Mouse (Mus musculus): ENCODE results near the gene Nasp.
"Not testable (repeated sequence)": the region's sequence is repeated elsewhere in the genome, so short reads cannot be mapped to it uniquely, and the experiment has no call there.

The Nasp gene

DNA sequence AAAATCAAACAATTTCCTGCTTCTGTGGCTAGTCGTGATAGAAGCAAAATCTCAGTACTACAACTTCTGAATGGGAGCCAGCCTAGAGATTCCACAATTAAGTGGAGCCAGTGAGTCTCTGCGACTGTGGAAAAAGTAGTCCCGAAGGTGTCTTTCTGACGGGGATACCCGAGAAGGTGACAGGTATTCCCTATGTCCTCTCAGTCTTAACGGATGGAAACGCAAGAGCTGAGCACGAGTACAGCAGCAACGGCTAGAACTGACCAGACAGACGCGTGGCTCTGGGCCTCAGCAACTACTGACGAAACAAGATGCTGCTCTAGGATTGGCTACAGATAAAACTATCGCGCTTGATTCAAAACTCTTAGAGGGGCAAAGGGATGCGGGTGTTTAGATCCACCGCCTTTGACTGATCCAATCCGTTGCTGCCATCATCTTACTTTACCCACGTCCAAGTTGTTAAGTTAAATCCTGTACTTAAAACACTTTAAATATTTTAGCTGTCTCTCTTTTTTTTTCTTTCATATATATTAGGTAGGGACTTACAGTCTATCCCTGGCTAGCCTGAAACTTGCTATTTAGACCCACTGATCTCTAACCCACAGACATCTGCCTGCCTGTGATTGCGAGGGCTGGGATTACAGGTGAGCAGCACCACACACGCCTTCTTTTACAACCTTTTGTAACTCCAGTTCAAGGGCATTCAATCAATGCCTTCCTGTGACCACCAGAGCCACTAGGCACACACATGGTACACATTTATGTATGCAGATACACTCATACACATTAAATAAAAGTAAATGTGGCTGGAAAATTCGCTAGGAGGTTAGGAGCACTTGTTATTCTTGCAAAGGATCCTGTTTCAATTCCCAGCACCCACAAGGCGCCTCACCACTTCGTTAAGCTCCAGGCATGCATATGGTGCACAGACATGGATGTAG, at the start of gene Nasp:
Gene Nasp, minus strand, starts transcription at position 220 of the 941 bp plus-strand sequence.
- DNase-seq, result peak; percentile 60

DNA sequence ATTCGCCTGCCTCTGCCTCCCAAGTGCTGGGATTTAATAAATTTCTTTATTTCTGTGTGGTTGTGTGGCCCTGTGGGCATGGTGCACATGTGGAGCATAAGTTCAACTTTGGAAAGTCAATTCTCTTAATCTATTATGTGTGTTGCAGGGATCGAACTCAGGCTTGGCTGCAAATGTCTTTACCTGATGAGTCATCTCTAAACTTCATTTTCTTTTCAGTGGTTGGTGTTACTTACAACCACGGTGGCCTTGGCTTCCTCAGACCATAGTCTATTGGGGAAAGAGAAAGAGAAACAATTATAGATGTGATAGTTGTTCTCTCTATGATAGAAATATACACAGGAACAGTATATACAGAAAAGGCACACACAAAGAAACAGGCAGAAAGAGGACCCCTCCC, 48.3 kb upstream of the Nasp start:
- DNase-seq, result no peak

DNA sequence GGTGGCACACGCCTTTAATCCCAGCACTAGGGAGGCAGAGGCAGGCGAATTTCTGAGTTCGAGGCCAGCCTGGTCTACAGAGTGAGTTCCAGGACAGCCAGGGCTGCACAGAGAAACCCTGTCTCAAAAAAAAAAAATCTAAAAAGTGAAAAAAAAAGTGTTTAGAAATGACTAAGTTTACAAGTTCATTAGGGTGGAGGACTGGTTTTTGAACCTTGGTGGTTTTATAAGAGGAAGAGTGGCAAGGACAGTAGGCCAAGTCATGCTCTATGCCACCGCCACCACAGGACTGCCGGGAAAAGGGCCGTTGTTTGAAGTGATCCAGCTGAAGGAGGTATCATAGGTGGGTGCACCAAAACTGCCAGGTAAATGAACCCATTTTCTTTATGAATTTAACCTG, 47.0 kb upstream of the Nasp start:
- DNase-seq, result not testable (repeated sequence)

DNA sequence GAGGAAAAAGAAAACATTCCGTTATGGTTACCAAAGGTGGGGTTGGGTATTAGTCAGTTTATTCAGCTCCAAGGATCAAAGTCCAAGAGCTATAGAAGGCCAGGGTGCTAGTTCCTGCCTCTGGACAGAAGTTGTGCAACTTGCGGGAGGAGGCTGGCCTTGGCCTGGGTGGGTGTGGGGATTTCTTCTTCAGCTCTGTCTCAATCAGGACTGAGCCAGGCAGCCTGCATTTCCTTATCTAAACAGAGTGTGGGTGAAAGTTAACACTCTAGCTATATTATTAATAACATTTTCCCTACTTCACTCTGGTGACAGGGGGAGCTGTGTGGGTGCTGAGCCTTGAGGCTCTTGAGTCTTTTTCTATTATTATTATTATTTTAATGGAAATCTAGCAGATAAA, 45.0 kb upstream of the Nasp start:
- no peak for DNase-seq

DNA sequence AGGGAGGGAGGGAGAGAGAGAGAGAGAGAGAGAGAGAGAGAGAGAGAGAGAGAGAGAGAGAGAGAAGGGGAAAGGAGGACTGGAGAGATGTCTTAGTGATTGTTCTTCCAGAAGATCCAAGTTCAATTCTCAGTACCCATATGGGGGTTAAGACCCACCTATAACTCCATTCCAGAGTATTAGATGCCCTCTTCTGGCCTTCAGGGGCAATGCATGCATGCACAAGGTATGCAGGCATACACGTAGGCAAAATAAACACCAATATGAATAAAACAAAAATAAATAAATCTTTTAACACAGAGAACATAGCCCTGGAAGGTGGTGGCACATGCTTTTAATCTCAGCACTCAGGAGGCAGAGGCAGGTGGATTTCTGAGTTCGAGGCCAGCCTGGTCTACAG, 41.5 kb upstream of the Nasp start:
- no peak for DNase-seq

DNA sequence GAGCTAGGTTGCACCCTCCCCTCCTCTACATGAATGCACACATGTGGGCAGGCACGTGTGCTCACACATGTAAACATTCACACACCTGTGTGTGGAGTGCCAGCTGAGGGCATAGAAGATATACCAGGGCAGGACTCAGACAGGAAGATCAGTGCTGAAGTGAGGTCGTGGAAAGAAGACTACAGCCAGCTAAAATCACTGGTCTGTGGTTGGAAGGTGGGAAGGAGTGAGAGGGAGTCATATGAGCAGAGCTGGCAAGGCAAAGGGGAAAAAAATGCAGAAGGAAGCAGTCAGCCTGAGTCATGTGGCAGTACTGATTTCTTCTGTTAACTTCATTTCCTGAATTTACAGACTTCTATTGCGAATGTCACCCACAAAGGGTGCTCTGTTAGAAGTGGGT, 40.4 kb upstream of the Nasp start:
- DNase-seq, result no peak

DNA sequence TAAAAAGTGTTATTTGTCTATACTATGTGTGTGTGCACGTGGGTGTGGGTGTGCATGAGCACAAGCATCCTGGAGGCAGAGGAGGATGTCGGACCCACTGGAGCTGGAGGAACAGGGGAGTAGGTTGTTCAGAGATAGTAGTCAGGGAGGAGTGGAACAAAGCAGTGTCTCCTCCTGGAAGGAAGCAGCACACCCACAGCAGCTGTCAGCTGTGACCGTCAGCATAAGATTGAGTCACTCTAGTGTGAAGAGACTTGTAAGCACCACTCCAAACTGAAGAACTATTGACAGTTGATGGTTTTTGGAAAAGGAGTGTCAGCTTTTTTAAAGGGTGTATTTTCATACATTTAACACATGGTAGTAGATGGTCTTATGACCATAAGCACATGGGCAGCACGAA, 38.9 kb upstream of the Nasp start:
- DNase-seq, result no peak

DNA sequence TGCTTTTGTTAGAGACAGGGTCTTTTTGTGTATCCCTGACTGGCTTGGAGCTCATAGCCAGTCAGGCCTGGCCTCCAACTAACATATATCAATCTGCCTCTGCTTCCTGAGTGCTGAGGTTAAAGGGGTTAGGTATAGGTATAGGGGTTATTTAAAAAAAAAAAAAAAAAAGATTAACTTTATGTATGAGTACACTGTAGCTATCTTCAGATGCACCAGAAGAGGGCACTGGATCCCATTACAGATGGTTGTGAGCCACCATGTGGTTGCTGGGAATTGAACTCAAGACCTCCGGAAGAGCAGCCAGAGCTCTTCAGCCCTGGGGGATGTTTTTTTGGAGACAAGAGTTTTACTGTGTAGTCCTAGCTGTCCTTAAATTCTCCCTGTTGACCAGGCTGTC, 34.3 kb upstream of the Nasp start:
- no peak for DNase-seq

DNA sequence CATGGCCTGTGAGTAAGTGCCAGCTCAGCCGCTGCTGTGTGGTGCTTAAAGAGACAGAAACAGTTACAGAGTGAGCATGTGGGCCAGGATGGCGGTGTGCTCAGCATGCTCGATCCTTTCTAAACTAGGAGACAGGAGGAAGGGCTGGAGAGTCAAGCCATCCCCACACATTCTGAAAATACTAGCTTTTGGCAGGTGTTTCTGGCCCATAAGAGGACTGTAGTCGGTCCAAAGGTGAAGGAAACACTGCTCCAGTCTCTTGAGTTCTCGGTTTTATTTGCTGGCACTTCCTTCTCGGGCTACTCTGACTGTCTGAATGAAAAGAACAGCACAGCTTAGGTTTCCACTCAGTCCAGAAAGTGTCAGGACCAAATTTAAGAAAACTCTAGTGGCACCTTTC, 33.1 kb upstream of the Nasp start:
- DNase-seq, result no peak

DNA sequence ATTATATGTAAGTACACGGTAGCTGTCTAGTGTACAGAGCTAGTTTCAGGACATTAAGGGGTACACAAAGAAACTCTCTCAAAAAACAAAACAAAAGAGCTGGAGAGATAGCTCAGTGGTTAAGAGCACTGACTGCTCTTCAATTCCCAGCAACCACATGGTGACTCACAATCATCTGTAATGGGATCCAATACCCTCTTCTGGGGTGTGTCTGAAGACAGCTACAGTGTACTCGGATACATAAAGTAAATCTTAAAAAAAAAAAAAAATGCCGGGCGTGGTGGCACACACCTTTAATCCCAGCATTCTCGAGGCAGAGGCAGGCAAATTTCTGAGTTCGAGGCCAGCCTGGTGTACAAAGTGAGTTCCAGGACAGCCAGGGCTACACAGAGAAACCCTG, 32.2 kb upstream of the Nasp start:
- DNase-seq, result not testable (repeated sequence)

DNA sequence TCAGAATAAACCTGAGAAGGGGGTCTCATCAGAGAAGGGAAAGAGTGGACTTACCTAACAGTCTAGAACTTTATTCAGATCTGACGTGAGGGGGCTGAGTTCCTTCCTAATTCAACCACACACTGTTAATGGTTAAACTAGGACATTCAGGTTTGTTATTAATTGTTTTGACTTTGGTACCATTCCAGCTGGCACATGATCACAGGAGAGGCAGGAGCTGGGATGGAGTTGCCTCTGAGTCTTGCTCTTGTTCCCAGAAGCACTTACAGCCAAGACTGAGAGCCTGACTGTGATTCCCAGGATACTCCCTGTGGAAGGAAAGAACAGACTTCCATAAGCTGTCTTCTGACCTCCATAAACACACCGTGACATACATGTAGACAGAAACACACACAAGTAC, 31.7 kb upstream of the Nasp start:
- DNase-seq, result no peak

DNA sequence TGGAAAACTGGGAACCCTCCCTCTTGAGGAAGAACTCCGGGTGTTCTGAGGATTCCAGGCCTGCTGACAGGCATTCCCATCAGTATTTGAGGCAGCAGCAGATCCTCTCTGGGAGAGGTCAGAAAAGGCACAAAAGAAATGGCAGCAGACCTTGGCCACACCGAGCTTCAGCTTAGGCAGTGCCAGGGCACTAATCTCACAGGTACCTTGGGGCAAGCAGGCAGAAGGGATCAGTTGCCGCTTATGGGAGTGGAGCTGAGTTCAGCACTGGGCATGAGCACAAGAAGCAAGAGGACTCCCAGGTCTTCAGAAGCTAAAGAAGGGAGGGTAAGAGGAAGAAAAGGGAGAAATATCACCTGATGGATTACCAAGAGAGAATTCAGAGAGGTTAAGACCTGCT, 30.2 kb upstream of the Nasp start:
- DNase-seq, result no peak

DNA sequence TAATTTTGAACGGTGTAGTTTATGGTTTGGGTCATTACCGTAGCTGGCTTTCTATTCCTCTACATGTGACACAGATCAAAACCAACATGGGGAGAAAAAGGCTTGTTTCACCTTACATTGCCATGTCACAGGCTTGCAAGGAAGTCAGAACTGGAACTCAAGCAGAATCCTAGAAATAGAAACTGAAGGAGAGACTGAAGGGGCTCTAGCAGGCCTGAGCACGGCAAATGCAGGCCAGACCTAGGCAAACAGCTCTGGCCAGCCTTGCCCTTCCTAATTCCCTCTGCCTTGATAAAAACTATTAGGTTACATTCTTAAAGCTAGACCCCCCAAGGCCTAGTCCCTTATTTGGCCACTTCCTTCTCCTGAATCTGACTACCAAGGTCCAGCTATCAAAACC, 27.9 kb upstream of the Nasp start:
- DNase-seq, result no peak

DNA sequence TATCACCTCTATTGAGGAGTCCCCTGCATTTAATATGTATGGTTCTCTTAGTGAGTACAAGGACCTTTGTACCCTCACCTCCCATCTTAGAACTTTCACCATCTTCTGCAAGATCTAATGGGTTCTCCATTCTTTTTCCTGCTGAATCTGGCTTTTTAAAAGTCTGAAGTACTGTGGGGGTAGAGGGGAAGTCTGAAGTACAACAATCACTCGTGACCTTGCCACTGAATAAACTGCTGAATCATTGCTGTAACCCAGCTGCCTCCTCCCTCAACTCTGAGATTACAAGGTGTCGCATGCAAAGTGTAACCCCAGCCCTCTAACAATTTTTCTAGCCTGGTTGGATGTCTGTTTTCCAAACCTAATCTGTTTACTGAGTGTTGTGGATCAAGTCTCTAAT, 27.4 kb upstream of the Nasp start:
- no peak for DNase-seq

DNA sequence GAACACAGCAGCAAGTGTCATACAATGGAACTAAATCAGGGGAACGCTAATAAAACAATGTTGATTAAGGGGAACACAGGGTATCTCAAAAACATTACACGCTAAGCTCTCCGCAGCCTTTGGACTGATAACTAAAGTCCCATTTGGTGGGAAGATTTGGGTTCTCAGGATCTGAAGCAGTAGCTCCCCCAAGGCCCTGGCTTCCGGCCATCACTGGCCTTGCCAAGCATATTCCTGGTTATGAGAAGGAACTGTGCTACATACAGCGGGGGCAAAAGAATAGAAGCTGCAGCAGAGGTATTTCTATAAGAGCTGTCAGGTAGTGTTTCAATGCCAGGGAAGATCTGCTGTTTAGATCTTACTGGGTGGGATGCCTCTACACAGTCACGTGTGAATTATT, 25.5 kb upstream of the Nasp start:
- DNase-seq, result no peak

DNA sequence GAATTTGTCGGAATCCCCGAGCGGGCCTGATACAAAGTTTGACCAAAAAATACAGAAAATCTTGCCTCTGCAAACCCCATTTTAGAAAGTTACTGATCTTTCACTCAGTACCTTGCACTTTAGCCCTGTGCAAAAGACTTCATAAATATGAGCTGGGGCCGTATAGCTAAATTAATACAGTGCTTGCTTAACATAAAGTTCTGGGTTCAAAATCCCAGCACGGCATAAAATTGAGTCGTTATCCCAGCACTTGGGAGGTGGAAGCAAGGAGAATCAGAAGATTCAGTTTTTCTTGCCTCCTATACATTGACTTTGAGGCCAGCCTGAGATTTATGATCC, 24.0 kb upstream of the Nasp start:
- DNase-seq, result no peak

DNA sequence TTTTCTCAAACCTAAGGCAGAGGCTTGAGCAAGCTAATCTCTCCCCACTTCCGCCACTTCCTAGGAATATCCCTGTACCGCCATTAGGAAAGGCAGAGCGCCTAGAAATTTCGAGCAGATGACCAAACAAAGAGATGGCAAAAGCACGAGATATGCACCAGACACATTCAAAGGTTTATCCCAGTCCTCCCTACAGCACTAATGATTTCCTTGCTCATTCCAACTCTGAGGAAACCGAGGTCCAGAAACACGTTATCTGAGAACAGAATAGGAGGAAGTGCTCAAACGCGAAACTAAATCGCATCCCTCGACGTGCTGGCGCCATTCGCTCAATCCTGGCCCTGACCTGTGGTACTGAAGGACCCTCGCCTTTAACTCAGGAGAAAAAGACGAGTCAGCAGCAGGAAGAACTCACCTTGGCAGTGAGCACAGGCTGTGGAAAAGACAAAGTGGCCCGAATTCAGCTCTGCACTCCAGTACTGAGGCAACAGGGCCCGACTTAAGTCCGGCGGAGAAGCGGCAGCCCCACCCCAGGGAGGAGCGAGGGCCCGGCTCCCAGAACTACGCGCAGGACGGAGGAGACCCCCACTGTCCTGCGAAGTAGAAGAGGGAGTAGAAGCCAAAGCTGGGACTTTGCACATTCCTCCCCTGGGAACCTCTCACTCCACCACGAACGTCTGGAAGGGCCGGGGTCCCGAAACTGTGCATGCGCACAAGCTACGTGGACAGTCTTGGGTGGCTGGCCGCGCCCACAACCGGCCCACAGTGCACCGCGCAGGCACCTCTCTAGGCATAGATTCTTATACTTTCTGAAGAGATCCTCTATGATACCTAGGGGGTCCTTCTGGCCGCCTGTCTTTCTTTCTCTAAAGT, 23.4 kb upstream of the Nasp start, which contains the start of gene Akr1a1:
Gene Akr1a1, minus strand, starts transcription at position 757 of the 873 bp plus-strand sequence.
- peak; percentile 89 for DNase-seq

DNA sequence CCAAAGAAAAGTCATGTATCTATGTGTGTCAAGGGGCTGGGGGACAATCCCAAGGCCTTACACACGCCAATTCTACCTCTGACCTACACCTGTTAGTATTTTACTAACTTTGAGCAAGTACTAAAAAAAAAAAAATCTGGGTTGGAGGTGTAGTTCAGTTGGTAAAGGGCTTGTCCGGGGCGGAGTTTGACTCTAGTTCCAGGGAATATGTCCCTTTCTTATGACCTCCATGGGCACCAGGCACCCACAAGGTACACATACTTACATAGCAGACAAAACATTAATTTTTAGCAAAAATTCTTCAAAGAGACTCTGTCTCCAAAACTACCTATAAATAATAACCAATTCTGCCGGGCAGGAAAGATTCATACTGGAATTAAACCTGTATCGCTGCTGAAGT, 22.6 kb upstream of the Nasp start:
- DNase-seq, result no peak

DNA sequence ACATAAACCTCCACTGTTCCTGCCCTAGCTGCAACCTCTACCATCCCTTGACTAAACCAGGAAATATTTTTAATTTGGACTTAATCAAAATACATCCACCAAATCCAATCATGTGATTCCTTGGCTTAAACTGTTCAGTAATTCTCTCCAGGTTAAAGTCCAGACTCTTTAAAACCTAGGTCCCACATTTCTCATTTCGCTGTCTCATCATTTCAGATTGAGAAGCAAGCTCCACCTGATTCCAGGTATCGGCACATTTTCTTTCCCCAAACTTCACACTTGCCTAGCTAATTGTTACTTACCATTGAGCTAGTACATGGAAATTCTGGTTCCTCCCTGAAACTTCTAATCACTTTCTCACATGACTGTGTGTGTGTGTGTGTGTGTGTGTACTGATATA, 21.7 kb upstream of the Nasp start:
- no peak for DNase-seq

DNA sequence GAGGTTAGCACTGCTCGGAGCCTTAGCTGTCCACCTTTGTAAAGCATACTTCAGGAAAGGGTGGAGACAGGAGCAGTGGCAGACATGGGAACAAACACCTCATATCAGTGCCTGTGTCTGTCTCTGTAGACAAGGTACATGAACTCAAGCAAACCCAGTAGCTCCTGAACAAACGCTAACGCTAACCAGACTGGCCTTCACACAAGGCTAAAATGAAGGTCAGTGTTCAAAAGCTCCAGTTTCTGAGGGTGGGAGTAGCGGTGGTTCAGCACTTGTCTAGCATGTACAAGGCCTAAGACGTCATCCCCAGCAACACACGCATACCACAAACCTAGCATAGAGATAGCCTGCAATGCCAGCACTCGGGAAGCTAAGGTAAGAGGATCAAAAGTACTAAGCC, 17.9 kb upstream of the Nasp start:
- no peak for DNase-seq

DNA sequence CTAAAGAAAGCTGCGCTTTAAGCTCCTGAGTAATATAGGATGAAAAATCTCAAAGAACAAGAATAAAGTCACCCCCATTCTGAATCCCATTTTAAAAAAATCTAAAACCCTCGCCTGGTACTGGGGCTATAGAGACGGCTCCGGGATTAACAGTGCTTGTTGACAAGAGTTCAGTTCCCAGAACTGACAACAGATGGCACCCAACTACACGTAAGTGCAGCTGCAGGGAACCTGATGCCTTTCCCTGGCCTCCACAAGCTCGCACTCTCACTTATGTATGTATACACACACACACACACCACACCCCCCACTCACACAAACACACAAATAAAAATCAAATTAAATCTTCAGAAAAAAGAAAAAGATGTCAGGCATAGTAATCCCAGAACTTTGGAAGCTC, 16.6 kb upstream of the Nasp start:
- peak; percentile 12 for DNase-seq

DNA sequence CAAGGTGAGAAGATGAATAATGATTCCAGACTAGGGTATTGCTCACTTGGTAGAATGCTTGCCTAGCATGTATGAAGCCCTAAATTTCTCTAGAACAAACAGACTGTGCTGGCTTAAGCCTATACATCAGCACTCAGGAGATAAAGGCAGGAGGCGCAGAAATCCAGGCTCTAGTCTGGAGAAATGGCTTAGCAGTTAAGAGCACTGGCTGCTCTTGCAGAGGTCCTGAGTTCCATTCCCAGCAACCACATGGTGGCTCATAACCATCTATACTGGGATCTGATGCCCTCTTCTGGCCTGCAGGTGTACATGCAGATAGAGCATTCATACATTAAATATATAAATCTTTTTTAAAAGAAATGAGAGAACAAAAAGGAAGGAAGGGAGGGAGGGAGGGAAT, 14.3 kb upstream of the Nasp start:
- DNase-seq, result no peak

DNA sequence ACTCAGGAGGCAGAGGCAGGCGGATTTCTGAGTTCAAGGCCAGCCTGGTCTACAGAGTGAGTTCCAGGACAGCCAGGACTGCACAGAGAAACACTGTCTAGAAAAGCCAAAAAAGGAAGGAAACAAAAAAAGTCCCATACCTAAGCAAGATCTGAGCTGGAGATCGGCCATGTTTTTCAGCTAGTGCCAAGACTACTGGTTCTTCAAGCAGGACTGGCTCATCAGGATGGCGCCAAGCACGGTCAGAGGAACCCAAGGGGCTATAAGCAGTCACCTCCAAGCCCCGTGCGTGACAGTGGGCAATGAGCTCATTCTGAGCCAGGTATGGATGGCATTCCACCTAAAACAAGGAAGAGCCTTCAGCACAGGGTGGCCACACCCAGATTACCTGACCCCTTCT, 11.1 kb upstream of the Nasp start:
- DNase-seq, result no peak

DNA sequence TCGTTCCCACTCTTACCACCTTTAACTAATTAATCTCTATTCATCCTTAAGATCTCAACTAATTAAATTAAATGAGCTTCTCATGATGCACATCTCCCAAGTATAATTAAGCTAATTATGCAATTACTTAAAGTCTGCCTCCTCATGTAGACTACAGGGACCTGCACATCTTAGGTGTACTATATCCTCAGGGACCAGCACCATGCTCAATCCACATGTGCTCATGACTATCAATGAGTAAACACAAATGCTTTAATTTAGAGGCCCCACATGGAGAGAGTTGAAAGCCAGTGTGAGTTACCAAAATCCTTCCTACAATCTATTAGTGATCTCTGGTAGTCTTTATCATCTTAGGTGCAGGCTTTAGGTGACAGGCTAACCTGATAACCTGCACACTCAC, 7.5 kb upstream of the Nasp start:
- DNase-seq, result no peak

Measured in right cerebral cortex, postnatal 4 days (tissue).